Mouse (Mus musculus): ENCODE data around the gene Stab1. TPM values are rescaled to one million over a fixed set of nuclear protein-coding genes. Genes with fewer than 3 reads are reported as not detected.
A peak's percentile ranks its signal among the peaks of the same experiment; 100 is the strongest.

Gene Stab1
- polyA plus RNA-seq, 1 experiment: 0.46 TPM

GRCm38 (mm10) chr14:31125106-31126075 lies 43.0 kb downstream of the Stab1 start:
- no peak overlapping the region for H3ac ChIP-seq (ENCODE audit: control insufficient read depth, insufficient read length)
- TF ChIP-seq TCF12 (IDR thresholded peaks at IDR 0.05; ENCODE audit: insufficient read depth, poor library complexity, severe bottlenecking): no peak
- TF ChIP-seq MYOG (IDR thresholded peaks at IDR 0.05; ENCODE audit: control insufficient read depth in 1 of 3, insufficient read depth in 1 of 3, insufficient read length in 2 of 3, low read depth in 2 of 3): peak in 1 of 3 experiments; percentile 21

GRCm38 (mm10) chr14:31115522-31115921 lies 52.9 kb downstream of the Stab1 start:
- no peak overlapping the region for H3ac ChIP-seq (ENCODE audit: control insufficient read depth, insufficient read length)
- TF ChIP-seq REST (IDR thresholded peaks at IDR 0.05; ENCODE audit: insufficient read depth, insufficient read length) (no peak), MAX (IDR thresholded peaks at IDR 0.05; ENCODE audit: low read depth) (no peak), E2F4 (IDR thresholded peaks at IDR 0.05; ENCODE audit: insufficient read depth) (no peak), MYOD1 (IDR thresholded peaks at IDR 0.05; ENCODE audit: control insufficient read depth in 1 of 3, insufficient read length in 2 of 3, low read depth in 2 of 3) (no peak)
- H3K4me2 ChIP-seq (ENCODE audit: low read depth): no peak overlapping the region
- peaks cover 4% of the 10 kb centered on the region for H3K79me2 ChIP-seq (ENCODE audit: control insufficient read depth, insufficient read depth)
- no peak overlapping the region for H3K4me3 ChIP-seq
- H3K27me3 ChIP-seq (ENCODE audit: control insufficient read depth, insufficient read depth, insufficient read length): no peaks in the 10 kb centered on the region
- peaks cover 54% of the 10 kb centered on the region for H3K36me3 ChIP-seq (ENCODE audit: control insufficient read depth, insufficient read depth)

More at GRCm38 (mm10) chr14:31125106-31126075, 43.0 kb downstream of the Stab1 start:
- no peaks in the 10 kb centered on the region for H3K27me3 ChIP-seq (ENCODE audit: control insufficient read depth, insufficient read depth, insufficient read length)
- peaks cover 28% of the 10 kb centered on the region for H3K79me2 ChIP-seq (ENCODE audit: control insufficient read depth, insufficient read depth)
- peak overlapping the region; percentile 94 for H3K4me3 ChIP-seq
- peaks cover 16% of the 10 kb centered on the region for H3K36me3 ChIP-seq (ENCODE audit: control insufficient read depth, insufficient read depth)
- H3K4me2 ChIP-seq (ENCODE audit: low read depth): peak overlapping the region; percentile 61

- TF ChIP-seq POLR2AphosphoS2 (IDR thresholded peaks at IDR 0.05; ENCODE audit: insufficient read length, low read depth) (no peak), REST (IDR thresholded peaks at IDR 0.05; ENCODE audit: insufficient read depth, insufficient read length) (no peak), TCF12 (IDR thresholded peaks at IDR 0.05; ENCODE audit: insufficient read depth, poor library complexity, severe bottlenecking) (no peak), CEBPB (IDR thresholded peaks at IDR 0.05; ENCODE audit: insufficient read depth, poor library complexity, severe bottlenecking) (no peak), TCF3 (IDR thresholded peaks at IDR 0.05; ENCODE audit: insufficient read length, low read depth) (no peak), USF1 (IDR thresholded peaks at IDR 0.05; ENCODE audit: low read depth) (no peak), SRF (IDR thresholded peaks at IDR 0.05; ENCODE audit: control insufficient read depth, insufficient read length, low read depth) (no peak), MYOG (IDR thresholded peaks at IDR 0.05; ENCODE audit: control insufficient read depth in 1 of 3, insufficient read depth in 1 of 3, insufficient read length in 2 of 3, low read depth in 2 of 3) (no peak), MAX (IDR thresholded peaks at IDR 0.05; ENCODE audit: low read depth) (no peak), E2F4 (IDR thresholded peaks at IDR 0.05; ENCODE audit: insufficient read depth) (no peak), MYOD1 (IDR thresholded peaks at IDR 0.05; ENCODE audit: control insufficient read depth in 1 of 3, insufficient read length in 2 of 3, low read depth in 2 of 3) (no peak), POLR2A (IDR thresholded peaks at IDR 0.05; ENCODE audit: insufficient read length, low read depth) (no peak)
- Histone ChIP-seq H3K79me2 (ENCODE audit: control insufficient read depth, insufficient read depth) (no peaks in the 10 kb centered on the region), H3K36me3 (ENCODE audit: control insufficient read depth, insufficient read depth) (peaks cover 61% of the 10 kb centered on the region), H3K4me2 (ENCODE audit: low read depth) (no peak overlapping the region), H3K27me3 (ENCODE audit: control insufficient read depth, insufficient read depth, insufficient read length) (no peaks in the 10 kb centered on the region), H3ac (ENCODE audit: control insufficient read depth, insufficient read length) (no peak overlapping the region), H3K4me3 (no peak overlapping the region)
Measured at GRCm38 (mm10) chr14:31114011-31114410, 54.4 kb downstream of the Stab1 start.

- Histone ChIP-seq H3K79me2 (ENCODE audit: control insufficient read depth, insufficient read depth) (no peaks in the 10 kb centered on the region), H3ac (ENCODE audit: control insufficient read depth, insufficient read length) (no peak overlapping the region)
- TF ChIP-seq TCF12 (IDR thresholded peaks at IDR 0.05; ENCODE audit: insufficient read depth, poor library complexity, severe bottlenecking) (no peak), TCF3 (IDR thresholded peaks at IDR 0.05; ENCODE audit: insufficient read length, low read depth) (no peak)
Measured at GRCm38 (mm10) chr14:31112187-31112586, 56.3 kb downstream of the Stab1 start.

GRCm38 (mm10) chr14:31110613-31111012 lies 57.8 kb downstream of the Stab1 start:
- Histone ChIP-seq H3K79me2 (ENCODE audit: control insufficient read depth, insufficient read depth) (no peaks in the 10 kb centered on the region), H3ac (ENCODE audit: control insufficient read depth, insufficient read length) (no peak overlapping the region), H3K27me3 (ENCODE audit: control insufficient read depth, insufficient read depth, insufficient read length) (no peaks in the 10 kb centered on the region), H3K4me3 (no peak overlapping the region), H3K36me3 (ENCODE audit: control insufficient read depth, insufficient read depth) (peaks cover 74% of the 10 kb centered on the region), H3K4me2 (ENCODE audit: low read depth) (no peak overlapping the region)
- TF ChIP-seq POLR2AphosphoS2 (IDR thresholded peaks at IDR 0.05; ENCODE audit: insufficient read length, low read depth) (no peak), TCF12 (IDR thresholded peaks at IDR 0.05; ENCODE audit: insufficient read depth, poor library complexity, severe bottlenecking) (no peak), E2F4 (IDR thresholded peaks at IDR 0.05; ENCODE audit: insufficient read depth) (no peak), MYOG (IDR thresholded peaks at IDR 0.05; ENCODE audit: control insufficient read depth in 1 of 3, insufficient read depth in 1 of 3, insufficient read length in 2 of 3, low read depth in 2 of 3) (no peak), POLR2A (IDR thresholded peaks at IDR 0.05; ENCODE audit: insufficient read length, low read depth) (no peak), TCF3 (IDR thresholded peaks at IDR 0.05; ENCODE audit: insufficient read length, low read depth) (no peak), MAX (IDR thresholded peaks at IDR 0.05; ENCODE audit: low read depth) (no peak), USF1 (IDR thresholded peaks at IDR 0.05; ENCODE audit: low read depth) (no peak), MYOD1 (IDR thresholded peaks at IDR 0.05; ENCODE audit: control insufficient read depth in 1 of 3, insufficient read length in 2 of 3, low read depth in 2 of 3) (no peak), CEBPB (IDR thresholded peaks at IDR 0.05; ENCODE audit: insufficient read depth, poor library complexity, severe bottlenecking) (no peak), SRF (IDR thresholded peaks at IDR 0.05; ENCODE audit: control insufficient read depth, insufficient read length, low read depth) (no peak)

More at GRCm38 (mm10) chr14:31112187-31112586, 56.3 kb downstream of the Stab1 start:
- H3K36me3 ChIP-seq (ENCODE audit: control insufficient read depth, insufficient read depth): peaks cover 61% of the 10 kb centered on the region
- no peaks in the 10 kb centered on the region for H3K27me3 ChIP-seq (ENCODE audit: control insufficient read depth, insufficient read depth, insufficient read length)
- no peak overlapping the region for H3K4me3 ChIP-seq
- H3K4me2 ChIP-seq (ENCODE audit: low read depth): no peak overlapping the region

Data from myocyte (in vitro differentiated cells).